Mouse (Mus musculus): ENCODE data around the gene Mrps25.

GRCm38 (mm10) chr6:92131456-92131855 is 52.4 kb downstream of the Mrps25 start:
- TF ChIP-seq ZC3H11A (IDR thresholded peaks at IDR 0.05; ENCODE audit: borderline replicate concordance, low read depth, low read length) (no peak), MAFK (IDR thresholded peaks at IDR 0.05; ENCODE audit: insufficient read depth, low read depth, low read length) (no peak), ZNF384 (IDR thresholded peaks at IDR 0.05; ENCODE audit: low read depth, low read length) (no peak), CHD2 (IDR thresholded peaks at IDR 0.05; ENCODE audit: low read depth, low read length) (no peak)
